Mouse (Mus musculus) intestine, embryonic 14.5 days (tissue): ENCODE measurements at regions not wholly inside any gene's neighbourhood (a gene's known extent, or its start where the extent isn't known, plus 50 kb on each side); places are given as distances from the start of the nearest gene placed in this dataset.

Source experiments
- ATAC-seq: fragments of 200-750 bp; cut with Nextera tagmentation; replicated peaks from 2 replicates; pipeline ENCODE4 v1.8.0; 2017; ENCODE audit warnings: low read depth, moderate number of reproducible peaks, moderate TSS enrichment, moderate library complexity; ENCODE audit not compliant: low FRiP score, low TSS enrichment
- DNase-seq: peaks from one replicate; pipeline ENCODE4 v3.0.0-alpha.2; 2018; ENCODE audit warnings: low spot score
- H3K27ac ChIP-seq: fragments of 300-500 bp; sonication (generic); 2 replicates; pipeline ENCODE4 v1.5.1; 2014; ENCODE audit warnings: low read depth, mild to moderate bottlenecking, control low read depth
- H3K27me3 ChIP-seq: fragments of 300-500 bp; sonication (generic); replicated peaks from 2 replicates; pipeline ENCODE4 v1.6.1; 2014; ENCODE audit warnings: low read length, control low read depth; ENCODE audit not compliant: control insufficient read depth, insufficient read depth
- H3K36me3 ChIP-seq: fragments of 300-500 bp; sonication (generic); 2 replicates; pipeline ENCODE4 v1.6.1; 2014; ENCODE audit warnings: low read length, control low read depth; ENCODE audit not compliant: control insufficient read depth, insufficient read depth
- H3K4me1 ChIP-seq: fragments of 300-500 bp; sonication (generic); replicated peaks from 2 replicates; pipeline ENCODE4 v1.6.1; 2014; ENCODE audit warnings: low read length, control low read depth, mixed read lengths; ENCODE audit not compliant: control insufficient read depth, insufficient read depth
- H3K4me2 ChIP-seq: fragments of 300-500 bp; sonication (generic); 2 replicates; pipeline ENCODE4 v1.6.1; 2014; ENCODE audit warnings: low read length
- H3K4me3 ChIP-seq: fragments of 300-500 bp; sonication (generic); 2 replicates; pipeline ENCODE4 v1.5.1; 2014; ENCODE audit warnings: low read depth, low read length, control low read depth, mixed read lengths
- H3K9ac ChIP-seq: fragments of 300-500 bp; sonication (generic); 2 replicates; pipeline ENCODE4 v1.6.1; 2014; ENCODE audit warnings: mild to moderate bottlenecking, low read length
- H3K9me3 ChIP-seq: fragments of 300-500 bp; sonication (generic); 2 replicates; pipeline ENCODE4 v1.6.1; 2016; ENCODE audit warnings: low read length, control low read depth; ENCODE audit not compliant: control insufficient read depth
- WGBS: fragments of 180-500 bp; shearing (Covaris S2); extraction: QIAGEN DNeasy Blood & Tissue Kit; methylation state at CpG from one replicate; pipeline ENCODE4 v1.1.7; 2014; 5-methylcytosine and 5-hydroxymethylcytosine counted together

- Histone ChIP-seq H3K27me3 (no peaks in the 10 kb centered on the region), H3K36me3 (no peaks in the 10 kb centered on the region), H3K4me2 (no peak overlapping the region), H3K9me3 (no peaks in the 10 kb centered on the region), H3K27ac (no peak overlapping the region), H3K4me1 (no peaks in the 10 kb centered on the region), H3K9ac (no peak overlapping the region), H3K4me3 (no peak overlapping the region)
- no peak for ATAC-seq
- DNase-seq = no peak
- WGBS = 48% methylated on average over 2 of the region's 2 CpGs
These were observed 327.9 kb upstream of the Pard3b start for GRCm38 (mm10) chr1:61310761-61311090.

GRCm38 (mm10) chr1:61313196-61313595 lies 325.4 kb upstream of the Pard3b start:
- Histone ChIP-seq H3K9me3 (no peaks in the 10 kb centered on the region), H3K36me3 (no peaks in the 10 kb centered on the region), H3K27ac (no peak overlapping the region), H3K4me3 (no peak overlapping the region), H3K9ac (no peak overlapping the region), H3K4me1 (no peaks in the 10 kb centered on the region), H3K4me2 (no peak overlapping the region), H3K27me3 (no peaks in the 10 kb centered on the region)
- DNase-seq = no peak
- 95% methylated on average over 4 of the region's 4 CpGs for WGBS
- no peak for ATAC-seq

- Histone ChIP-seq H3K4me3 (no peak overlapping the region), H3K27me3 (no peaks in the 10 kb centered on the region), H3K4me1 (no peaks in the 10 kb centered on the region), H3K27ac (no peak overlapping the region), H3K9ac (no peak overlapping the region), H3K36me3 (no peaks in the 10 kb centered on the region), H3K4me2 (no peak overlapping the region), H3K9me3 (no peaks in the 10 kb centered on the region)
- WGBS = 90% methylated on average over 4 of the region's 4 CpGs
- ATAC-seq (no peak), DNase-seq (no peak)
These were observed 322.4 kb upstream of the Pard3b start for GRCm38 (mm10) chr1:61316261-61316660.

- H3K4me1 ChIP-seq = 0 out of 2 replicates have a peak, but pooled peaks cover 4% of the 10 kb centered on the region
- WGBS = 76% methylated on average over 2 of the region's 2 CpGs
- H3K9me3 ChIP-seq = no peaks in the 10 kb centered on the region
- no peak overlapping the region for H3K4me2 ChIP-seq
- H3K27me3 ChIP-seq = no peaks in the 10 kb centered on the region
- H3K36me3 ChIP-seq = no peaks in the 10 kb centered on the region
- H3K9ac ChIP-seq = no peak overlapping the region
- no peak for ATAC-seq
- DNase-seq = no peak
- H3K4me3 ChIP-seq = no peak overlapping the region
- H3K27ac ChIP-seq = no peak overlapping the region
These were observed 321.9 kb upstream of the Pard3b start for GRCm38 (mm10) chr1:61316736-61317135.

- Histone ChIP-seq H3K4me1 (0 out of 2 replicates have a peak, but pooled peaks cover 5% of the 10 kb centered on the region), H3K9me3 (no peaks in the 10 kb centered on the region), H3K4me3 (no peak overlapping the region), H3K4me2 (no peak overlapping the region), H3K27me3 (no peaks in the 10 kb centered on the region), H3K27ac (no peak overlapping the region), H3K36me3 (no peaks in the 10 kb centered on the region), H3K9ac (no peak overlapping the region)
- ATAC-seq (no peak), DNase-seq (no peak)
- WGBS = 85% methylated on average over 1 of the region's 1 CpGs
These were observed 320.6 kb upstream of the Pard3b start for GRCm38 (mm10) chr1:61318042-61318441.

GRCm38 (mm10) chr1:61321513-61322145 lies 317.0 kb upstream of the Pard3b start:
- H3K9me3 ChIP-seq = no peaks in the 10 kb centered on the region
- no peak overlapping the region for H3K9ac ChIP-seq
- DNase-seq = no peak
- H3K27me3 ChIP-seq = no peaks in the 10 kb centered on the region
- no peak overlapping the region for H3K4me2 ChIP-seq
- no peak for ATAC-seq
- H3K36me3 ChIP-seq = no peaks in the 10 kb centered on the region
- 0 out of 2 replicates have a peak, but pooled peaks cover 5% of the 10 kb centered on the region for H3K4me1 ChIP-seq
- H3K27ac ChIP-seq = no peak overlapping the region
- 67% methylated on average over 6 of the region's 6 CpGs for WGBS
- no peak overlapping the region for H3K4me3 ChIP-seq

GRCm38 (mm10) chr1:61331456-61331855 lies 307.2 kb upstream of the Pard3b start:
- H3K36me3 ChIP-seq = no peaks in the 10 kb centered on the region
- H3K27me3 ChIP-seq = no peaks in the 10 kb centered on the region
- WGBS = 88% methylated on average over 2 of the region's 2 CpGs
- no peak overlapping the region for H3K9ac ChIP-seq
- DNase-seq = no peak
- H3K4me3 ChIP-seq = no peak overlapping the region
- ATAC-seq = no peak
- H3K27ac ChIP-seq = no peak overlapping the region
- no peaks in the 10 kb centered on the region for H3K9me3 ChIP-seq
- H3K4me2 ChIP-seq = no peak overlapping the region
- H3K4me1 ChIP-seq = no peaks in the 10 kb centered on the region

- no peak overlapping the region for H3K27ac ChIP-seq
- H3K9ac ChIP-seq = no peak overlapping the region
- ATAC-seq (no peak), DNase-seq (no peak)
- H3K4me2 ChIP-seq = no peak overlapping the region
- H3K4me1 ChIP-seq = no peaks in the 10 kb centered on the region
- H3K4me3 ChIP-seq = no peak overlapping the region
- H3K36me3 ChIP-seq = no peaks in the 10 kb centered on the region
- no peaks in the 10 kb centered on the region for H3K27me3 ChIP-seq
- WGBS = 58% methylated on average over 3 of the region's 3 CpGs
- H3K9me3 ChIP-seq = no peaks in the 10 kb centered on the region
These were observed 306.7 kb upstream of the Pard3b start for GRCm38 (mm10) chr1:61331906-61332305.

GRCm38 (mm10) chr1:61336367-61336766 lies 302.3 kb upstream of the Pard3b start:
- no peak for ATAC-seq

More at GRCm38 (mm10) chr1:61336367-61336766, 302.3 kb upstream of the Pard3b start:
- Histone ChIP-seq H3K27ac (no peak overlapping the region), H3K9me3 (no peaks in the 10 kb centered on the region), H3K4me1 (no peaks in the 10 kb centered on the region), H3K4me2 (no peak overlapping the region), H3K27me3 (no peaks in the 10 kb centered on the region), H3K9ac (no peak overlapping the region), H3K36me3 (no peaks in the 10 kb centered on the region), H3K4me3 (no peak overlapping the region)
- no peak for DNase-seq
- WGBS = 87% methylated on average over 2 of the region's 2 CpGs
